11 mouse cellular contexts compared by ENCODE assay signal in the genomic region with DNA sequence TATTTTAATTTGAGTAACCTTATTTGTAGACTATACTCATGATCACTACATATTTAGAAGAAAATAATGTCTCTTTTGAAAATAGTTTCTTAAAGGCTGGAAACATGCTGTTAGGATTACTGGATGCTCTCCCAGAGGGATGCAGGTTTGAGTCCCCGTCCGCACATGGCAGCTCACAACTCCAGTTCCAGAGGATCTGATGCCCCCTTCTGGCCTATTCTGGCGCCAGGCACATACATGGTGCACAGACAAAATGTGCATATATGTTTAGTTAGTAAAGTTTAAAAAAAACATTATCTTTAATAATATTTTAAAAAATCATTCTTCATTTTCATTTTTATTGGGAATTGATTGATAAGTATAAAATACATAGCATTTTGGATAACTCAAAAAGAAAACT. TPM values are rescaled to one million over a fixed set of nuclear protein-coding genes. Genes with fewer than 3 reads are reported as not detected.
DNase-seq lines count a peak whose midpoint lies in the region; ATAC-seq and TF ChIP-seq lines count a peak whose summit lies in the region.
"Had no signal": no experiment of that assay in that cellular context is flagged by ENCODE, and none has a peak within 500 bp of the region (broad histone marks: within the 10 kb centered on the region; RNA-seq: fewer than 3 reads in every experiment).

No protein-coding gene starts in this region.

- DNase-seq in cerebellum, postnatal 14 days: peak; percentile 30 to 54
- DNase-seq in left cerebral cortex, postnatal 4 days: peak; percentile 13
- no peak for DNase-seq in left cerebral cortex, adult 9 months (ENCODE audit: low spot score in 2 of 2)
- DNase-seq in A20 (ENCODE audit: low read depth, low spot score): peak; percentile 5
- DNase-seq in thymus, adult 18-20 months: no peak

- no peak overlapping the region for H3K4me3 ChIP-seq in cortical plate, adult 2 months (ENCODE audit: insufficient read depth, low read length)
- H3K4me3 ChIP-seq: kidney, embryonic 15.5 days; limb, embryonic 12.5 days; midbrain, embryonic 12.5 days had no signal

- no peak for ATAC-seq in cerebellum, adult (ENCODE audit: insufficient number of reproducible peaks, low FRiP score, low TSS enrichment)
- no peak for ATAC-seq in CD4-positive, CD25-positive, alpha-beta regulatory T cell, adult 4 months

- TF ChIP-seq CTCF in cortical plate, adult 2 months (IDR thresholded peaks at IDR 0.05; ENCODE audit: extremely low read depth, insufficient read depth, low read length): peak; percentile 21; the same call in 1 of the 2 replicates

- H3K27ac ChIP-seq in cortical plate, adult 2 months (ENCODE audit: insufficient read depth, low read length): no peak overlapping the region
- H3K27ac ChIP-seq: kidney, embryonic 15.5 days; limb, embryonic 12.5 days; midbrain, embryonic 12.5 days had no signal

- peaks cover 2% of the 10 kb centered on the region; the same call in 1 of the 2 replicates for H3K4me1 ChIP-seq in cortical plate, adult 2 months (ENCODE audit: control insufficient read depth, insufficient read depth, low read length)
- H3K4me1 ChIP-seq: kidney, embryonic 15.5 days; limb, embryonic 12.5 days; midbrain, embryonic 12.5 days had no signal

- intact Hi-C loops in left cerebral cortex, postnatal 4 days (cut with DNase I): no loop called here

- no peak for TF ChIP-seq POLR2A in cortical plate, adult 2 months (IDR thresholded peaks at IDR 0.05; ENCODE audit: extremely low read depth, insufficient read depth, low read length)

RNA-seq across cellular contexts. Expression of gene Ttll7, which starts 47.9 kb away (rescaled TPM):
- 10 to 100 TPM; 48.8 to 49.4 TPM for total RNA-seq in left cerebral cortex, postnatal 4 days (2021)
- polyA plus RNA-seq in cortical plate, adult 2 months (2012; rRNA removed): 68.5 and 70.9 TPM in 2 replicates
- polyA plus RNA-seq in CD4-positive, CD25-positive, alpha-beta regulatory T cell, adult 4 months (2017; shearing (Covaris generic)): not detected

Comparison
In these comparisons a context has a peak if more than half of its experiments do, and no peak if none do; other contexts are left out.
1. DNase-seq: peak in cerebellum, postnatal 14 days (2 of 2), left cerebral cortex, postnatal 4 days (single experiment) and A20 (single experiment); none in left cerebral cortex, adult 9 months (0 of 2) and thymus, adult 18-20 months (0 of 2).
2. RNA of gene Ttll7, which starts 47.9 kb away (polyA plus RNA-seq): 68.5 to 70.9 TPM in cortical plate, adult 2 months; not detected in CD4-positive, CD25-positive, alpha-beta regulatory T cell, adult 4 months; every median in the first group is over 10 times any median in the second.